Mouse (Mus musculus): Measurements from ENCODE around the gene Cacna1e. TPM values are rescaled to one million over a fixed set of nuclear protein-coding genes. Genes with fewer than 3 reads are reported as not detected.

Gene Cacna1e
- polyA plus RNA-seq, 1 experiment from 2014 or later, result 2.3 TPM

DNA sequence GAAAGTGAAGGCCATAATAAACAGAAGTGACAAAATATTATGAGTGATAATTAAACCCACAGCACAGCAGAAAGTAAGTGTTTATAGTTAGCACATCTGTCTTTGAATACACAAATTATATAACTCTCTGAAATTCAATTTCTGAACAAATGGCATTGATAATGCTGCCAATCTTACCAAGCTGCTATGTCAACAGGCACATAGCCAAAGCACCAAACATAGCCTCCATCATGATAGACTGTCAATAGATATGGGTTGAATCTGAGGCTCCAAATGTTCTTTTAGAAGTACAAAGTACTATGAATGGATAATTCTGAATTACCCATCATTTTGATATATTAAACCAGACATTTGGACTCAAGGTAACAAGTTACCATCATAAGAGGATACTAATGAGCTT is 372.6 kb downstream of the Cacna1e start:
- H3K27me3 ChIP-seq (ENCODE audit: control insufficient read depth, insufficient read depth, low read length), result no peaks in the 10 kb centered on the region
- H3K9me3 ChIP-seq (ENCODE audit: control insufficient read depth, low read depth, low read length), result no peaks in the 10 kb centered on the region
- no peak overlapping the region for H3K4me2 ChIP-seq (replicated peaks; ENCODE audit: low read depth, low read length)
- no peak overlapping the region for H3K9ac ChIP-seq (replicated peaks; ENCODE audit: low read depth, low read length)
- H3K27ac ChIP-seq (ENCODE audit: low read length), result no peak overlapping the region
- H3K36me3 ChIP-seq (ENCODE audit: control insufficient read depth, insufficient read depth, low read length), result no peaks in the 10 kb centered on the region
- no peak for ATAC-seq (ENCODE audit: insufficient number of reproducible peaks, insufficient read depth, low FRiP score, low read depth)
- no peak overlapping the region for H3K4me3 ChIP-seq (ENCODE audit: low read depth, low read length)
- H3K4me1 ChIP-seq (ENCODE audit: control insufficient read depth, insufficient read depth, low read length), result no peaks in the 10 kb centered on the region

DNA sequence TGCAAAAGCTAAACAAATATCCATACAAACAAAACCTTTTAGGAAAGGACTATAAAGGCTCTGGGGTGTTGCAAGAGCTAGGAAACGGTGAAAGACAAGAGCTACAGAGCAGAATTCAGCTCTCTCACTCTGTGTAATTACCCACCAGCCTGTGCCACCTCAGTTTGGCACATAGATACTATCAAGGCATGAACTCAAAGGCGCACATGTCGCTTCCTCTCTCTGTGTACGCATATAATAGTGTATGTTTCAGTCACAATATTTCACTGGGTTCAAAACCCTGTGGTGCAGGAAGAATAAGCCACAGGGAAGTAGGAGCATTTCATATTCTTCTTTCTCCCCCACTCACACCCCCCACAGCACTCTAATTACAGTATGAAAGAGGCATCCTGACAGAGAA is 380.3 kb downstream of the Cacna1e start:
- Histone ChIP-seq H3K4me1 (ENCODE audit: control insufficient read depth, insufficient read depth, low read length) (no peaks in the 10 kb centered on the region), H3K4me2 (replicated peaks; ENCODE audit: low read depth, low read length) (no peak overlapping the region), H3K4me3 (ENCODE audit: low read depth, low read length) (no peak overlapping the region), H3K36me3 (ENCODE audit: control insufficient read depth, insufficient read depth, low read length) (no peaks in the 10 kb centered on the region), H3K9ac (replicated peaks; ENCODE audit: low read depth, low read length) (no peak overlapping the region), H3K9me3 (ENCODE audit: control insufficient read depth, low read depth, low read length) (no peaks in the 10 kb centered on the region), H3K27ac (ENCODE audit: low read length) (no peak overlapping the region), H3K27me3 (ENCODE audit: control insufficient read depth, insufficient read depth, low read length) (no peaks in the 10 kb centered on the region)
- ATAC-seq (ENCODE audit: insufficient number of reproducible peaks, insufficient read depth, low FRiP score, low read depth), result no peak
- WGBS, result 65% methylated on average over 4 of the region's 4 CpGs

DNA sequence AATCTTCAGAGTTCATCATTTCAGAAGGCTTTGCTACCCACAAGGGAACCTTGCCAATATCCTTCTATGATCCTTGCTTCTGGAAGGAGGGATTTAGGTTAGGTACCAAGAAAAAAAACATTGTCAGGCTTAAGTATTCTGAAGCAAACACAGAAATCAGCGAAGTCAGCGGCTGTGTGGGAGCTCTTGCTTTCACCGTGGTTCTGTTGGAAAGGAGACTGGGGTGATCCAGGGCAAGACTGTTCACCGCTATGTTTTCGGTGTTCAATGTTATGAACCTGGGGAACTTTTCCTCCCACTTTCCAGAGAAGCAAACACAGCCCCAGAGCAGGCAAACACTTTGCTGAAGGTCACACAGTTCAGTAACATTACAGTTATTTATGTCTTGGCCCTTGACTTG is 383.4 kb downstream of the Cacna1e start:
- Histone ChIP-seq H3K36me3 (ENCODE audit: control insufficient read depth, insufficient read depth, low read length) (no peaks in the 10 kb centered on the region), H3K4me3 (ENCODE audit: low read depth, low read length) (no peak overlapping the region), H3K27me3 (ENCODE audit: control insufficient read depth, insufficient read depth, low read length) (no peaks in the 10 kb centered on the region), H3K9ac (replicated peaks; ENCODE audit: low read depth, low read length) (no peak overlapping the region), H3K9me3 (ENCODE audit: control insufficient read depth, low read depth, low read length) (no peaks in the 10 kb centered on the region), H3K27ac (ENCODE audit: low read length) (no peak overlapping the region), H3K4me1 (ENCODE audit: control insufficient read depth, insufficient read depth, low read length) (no peaks in the 10 kb centered on the region), H3K4me2 (replicated peaks; ENCODE audit: low read depth, low read length) (no peak overlapping the region)
- 51% methylated on average over 5 of the region's 5 CpGs for WGBS
- ATAC-seq (ENCODE audit: insufficient number of reproducible peaks, insufficient read depth, low FRiP score, low read depth), result no peak

- no peaks in the 10 kb centered on the region for H3K27me3 ChIP-seq (ENCODE audit: control insufficient read depth, insufficient read depth, low read length)
- no peak for ATAC-seq (ENCODE audit: insufficient number of reproducible peaks, insufficient read depth, low FRiP score, low read depth)
- H3K36me3 ChIP-seq (ENCODE audit: control insufficient read depth, insufficient read depth, low read length), result no peaks in the 10 kb centered on the region
- no peak overlapping the region for H3K4me3 ChIP-seq (ENCODE audit: low read depth, low read length)
- H3K9ac ChIP-seq (replicated peaks; ENCODE audit: low read depth, low read length), result no peak overlapping the region
- no peak overlapping the region for H3K27ac ChIP-seq (ENCODE audit: low read length)
- 51% methylated on average over 3 of the region's 3 CpGs for WGBS
- no peak overlapping the region for H3K4me2 ChIP-seq (replicated peaks; ENCODE audit: low read depth, low read length)
- H3K9me3 ChIP-seq (ENCODE audit: control insufficient read depth, low read depth, low read length), result no peaks in the 10 kb centered on the region
- no peaks in the 10 kb centered on the region for H3K4me1 ChIP-seq (ENCODE audit: control insufficient read depth, insufficient read depth, low read length)
Measured at GRCm38 (mm10) chr1:154500187-154500866, 384.0 kb downstream of the Cacna1e start.

- Histone ChIP-seq H3K9me3 (ENCODE audit: control insufficient read depth, low read depth, low read length) (no peaks in the 10 kb centered on the region), H3K4me3 (ENCODE audit: low read depth, low read length) (no peak overlapping the region), H3K4me1 (ENCODE audit: control insufficient read depth, insufficient read depth, low read length) (no peaks in the 10 kb centered on the region), H3K4me2 (replicated peaks; ENCODE audit: low read depth, low read length) (no peak overlapping the region), H3K36me3 (ENCODE audit: control insufficient read depth, insufficient read depth, low read length) (no peaks in the 10 kb centered on the region), H3K27me3 (ENCODE audit: control insufficient read depth, insufficient read depth, low read length) (no peaks in the 10 kb centered on the region), H3K27ac (ENCODE audit: low read length) (no peak overlapping the region), H3K9ac (replicated peaks; ENCODE audit: low read depth, low read length) (no peak overlapping the region)
- 64% methylated on average over 4 of the region's 4 CpGs for WGBS
- no peak for ATAC-seq (ENCODE audit: insufficient number of reproducible peaks, insufficient read depth, low FRiP score, low read depth)
Measured at GRCm38 (mm10) chr1:154498821-154499220, 385.5 kb downstream of the Cacna1e start.

- no peak overlapping the region for H3K27ac ChIP-seq (ENCODE audit: low read length)
- no peak overlapping the region for H3K4me3 ChIP-seq (ENCODE audit: low read depth, low read length)
- WGBS, result 37% methylated on average over 6 of the region's 6 CpGs
- no peak overlapping the region for H3K9ac ChIP-seq (replicated peaks; ENCODE audit: low read depth, low read length)
- H3K4me1 ChIP-seq (ENCODE audit: control insufficient read depth, insufficient read depth, low read length), result no peaks in the 10 kb centered on the region
- H3K27me3 ChIP-seq (ENCODE audit: control insufficient read depth, insufficient read depth, low read length), result no peaks in the 10 kb centered on the region
- no peaks in the 10 kb centered on the region for H3K36me3 ChIP-seq (ENCODE audit: control insufficient read depth, insufficient read depth, low read length)
- ATAC-seq (ENCODE audit: insufficient number of reproducible peaks, insufficient read depth, low FRiP score, low read depth), result no peak
- H3K9me3 ChIP-seq (ENCODE audit: control insufficient read depth, low read depth, low read length), result no peaks in the 10 kb centered on the region
- H3K4me2 ChIP-seq (replicated peaks; ENCODE audit: low read depth, low read length), result no peak overlapping the region
Measured at GRCm38 (mm10) chr1:154491071-154491470, 393.2 kb downstream of the Cacna1e start.

- no peaks in the 10 kb centered on the region for H3K9me3 ChIP-seq (ENCODE audit: control insufficient read depth, low read depth, low read length)
- no peaks in the 10 kb centered on the region for H3K4me1 ChIP-seq (ENCODE audit: control insufficient read depth, insufficient read depth, low read length)
- no peak overlapping the region for H3K9ac ChIP-seq (replicated peaks; ENCODE audit: low read depth, low read length)
- H3K27ac ChIP-seq (ENCODE audit: low read length), result no peak overlapping the region
- no peak overlapping the region for H3K4me2 ChIP-seq (replicated peaks; ENCODE audit: low read depth, low read length)
- WGBS, result 88% methylated on average over 2 of the region's 2 CpGs
- no peaks in the 10 kb centered on the region for H3K27me3 ChIP-seq (ENCODE audit: control insufficient read depth, insufficient read depth, low read length)
- no peak overlapping the region for H3K4me3 ChIP-seq (ENCODE audit: low read depth, low read length)
- H3K36me3 ChIP-seq (ENCODE audit: control insufficient read depth, insufficient read depth, low read length), result no peaks in the 10 kb centered on the region
- ATAC-seq (ENCODE audit: insufficient number of reproducible peaks, insufficient read depth, low FRiP score, low read depth), result no peak
Measured at GRCm38 (mm10) chr1:154476671-154477070, 407.6 kb downstream of the Cacna1e start.

DNA sequence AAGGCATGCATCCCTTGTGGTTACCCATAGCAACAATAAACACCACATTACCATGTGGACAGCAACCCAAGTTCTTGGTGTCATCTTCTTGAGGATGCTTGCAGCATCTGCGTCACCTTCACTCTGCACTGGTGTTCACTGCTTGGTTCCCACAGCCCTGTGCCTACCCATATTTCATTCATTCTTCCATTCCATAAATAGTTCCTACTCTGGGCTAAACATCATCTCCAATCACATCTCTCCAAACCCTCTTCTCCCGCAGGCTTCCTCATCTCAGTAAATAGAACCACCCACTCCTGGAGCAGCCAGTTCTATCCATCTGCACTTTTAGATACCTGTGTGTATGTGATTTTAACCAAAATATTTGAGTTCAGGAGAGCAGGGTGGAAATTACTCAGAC is 408.6 kb downstream of the Cacna1e start:
- Histone ChIP-seq H3K4me3 (ENCODE audit: low read depth, low read length) (no peak overlapping the region), H3K9me3 (ENCODE audit: control insufficient read depth, low read depth, low read length) (no peaks in the 10 kb centered on the region), H3K27ac (ENCODE audit: low read length) (no peak overlapping the region), H3K4me2 (replicated peaks; ENCODE audit: low read depth, low read length) (no peak overlapping the region), H3K27me3 (ENCODE audit: control insufficient read depth, insufficient read depth, low read length) (no peaks in the 10 kb centered on the region), H3K36me3 (ENCODE audit: control insufficient read depth, insufficient read depth, low read length) (no peaks in the 10 kb centered on the region), H3K4me1 (ENCODE audit: control insufficient read depth, insufficient read depth, low read length) (no peaks in the 10 kb centered on the region), H3K9ac (replicated peaks; ENCODE audit: low read depth, low read length) (no peak overlapping the region)
- no peak for ATAC-seq (ENCODE audit: insufficient number of reproducible peaks, insufficient read depth, low FRiP score, low read depth)
- 81% methylated on average over 2 of the region's 2 CpGs for WGBS

DNA sequence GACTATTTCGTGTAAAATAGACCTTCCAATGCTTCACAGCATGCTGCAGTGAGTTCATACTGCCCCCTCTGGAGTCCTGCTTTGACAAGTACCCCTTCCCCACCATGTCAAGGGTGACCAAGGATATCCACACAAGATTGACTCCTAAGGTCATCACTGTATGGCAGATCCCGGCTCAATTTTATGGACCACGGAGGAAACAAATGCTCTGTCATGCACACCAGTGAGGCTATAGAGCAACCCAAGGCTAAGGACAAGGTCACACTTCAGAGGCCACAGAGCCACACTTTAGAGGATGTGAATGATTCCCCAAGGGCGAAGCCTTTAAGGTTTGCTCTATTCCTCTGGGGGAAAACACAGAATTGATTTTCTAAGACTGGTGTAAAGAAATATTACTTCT is 410.1 kb downstream of the Cacna1e start:
- Histone ChIP-seq H3K36me3 (ENCODE audit: control insufficient read depth, insufficient read depth, low read length) (no peaks in the 10 kb centered on the region), H3K4me3 (ENCODE audit: low read depth, low read length) (no peak overlapping the region), H3K27me3 (ENCODE audit: control insufficient read depth, insufficient read depth, low read length) (no peaks in the 10 kb centered on the region), H3K9me3 (ENCODE audit: control insufficient read depth, low read depth, low read length) (no peaks in the 10 kb centered on the region), H3K4me1 (ENCODE audit: control insufficient read depth, insufficient read depth, low read length) (no peaks in the 10 kb centered on the region), H3K27ac (ENCODE audit: low read length) (no peak overlapping the region), H3K9ac (replicated peaks; ENCODE audit: low read depth, low read length) (no peak overlapping the region), H3K4me2 (replicated peaks; ENCODE audit: low read depth, low read length) (no peak overlapping the region)
- 79% methylated on average over 4 of the region's 4 CpGs for WGBS
- no peak for ATAC-seq (ENCODE audit: insufficient number of reproducible peaks, insufficient read depth, low FRiP score, low read depth)
